Mouse (Mus musculus) forebrain, embryonic 16.5 days (tissue): ENCODE data around the gene Rab3ip. TPM values are rescaled to one million over a fixed set of nuclear protein-coding genes. Genes with fewer than 3 reads are reported as not detected.

Experiments
- ATAC-seq: fragments of 200-750 bp; cut with Nextera tagmentation; 2 replicates; pipeline ENCODE4 v1.8.0; 2017; ENCODE audit warnings: mild to moderate bottlenecking, moderate library complexity
- H3K27ac ChIP-seq: fragments of 300-500 bp; sonication (generic); 2 replicates; pipeline ENCODE4 v1.5.1; 2014; ENCODE audit warnings: low read length, control low read depth
- H3K27me3 ChIP-seq: fragments of 300-500 bp; sonication (generic); replicated peaks from 2 replicates; pipeline ENCODE4 v1.6.1; 2014; ENCODE audit warnings: low read length; ENCODE audit not compliant: control insufficient read depth, insufficient read depth
- H3K36me3 ChIP-seq: fragments of 300-500 bp; sonication (generic); 2 replicates; pipeline ENCODE4 v1.6.1; 2014; ENCODE audit not compliant: control insufficient read depth, insufficient read depth
- H3K4me1 ChIP-seq: fragments of 300-500 bp; sonication (generic); replicated peaks from 2 replicates; pipeline ENCODE4 v1.6.1; 2014; ENCODE audit warnings: low read length; ENCODE audit not compliant: control insufficient read depth, insufficient read depth
- H3K4me2 ChIP-seq: fragments of 300-500 bp; sonication (generic); 2 replicates; pipeline ENCODE4 v1.6.1; 2014; ENCODE audit warnings: mild to moderate bottlenecking, low read length, control low read depth
- H3K4me3 ChIP-seq: fragments of 300-500 bp; sonication (generic); replicated peaks from 2 replicates; pipeline ENCODE4 v1.5.1; 2014; ENCODE audit warnings: mild to moderate bottlenecking, low read length, control low read depth
- H3K9ac ChIP-seq: fragments of 300-500 bp; sonication (generic); replicated peaks from 2 replicates; pipeline ENCODE4 v1.6.1; 2014; ENCODE audit warnings: low read depth, low read length, control low read depth
- H3K9me3 ChIP-seq: fragments of 300-500 bp; sonication (generic); 2 replicates; pipeline ENCODE4 v1.6.1; 2016; ENCODE audit warnings: low read length; ENCODE audit not compliant: control insufficient read depth
- WGBS: fragments of 180-500 bp; shearing (Covaris S2); extraction: QIAGEN DNeasy Blood & Tissue Kit; methylation state at CpG from one replicate; pipeline ENCODE4 v1.1.7; 2014; 5-methylcytosine and 5-hydroxymethylcytosine counted together
- polyA plus RNA-seq: library from polyadenylated mRNA; unstranded; fragments of >200 nt; fragmentation: Nextera tagmentation; extraction: Ambion mirVana; gene quantifications from 2 replicates; pipeline ENCODE4 v1.2.1, GENCODE M21; 2015

The Rab3ip gene
- polyA plus RNA-seq, 1 experiment from 2014 or later = 48.2 TPM

- Histone ChIP-seq H3K4me1 (no peaks in the 10 kb centered on the region), H3K9ac (no peak overlapping the region), H3K9me3 (no peaks in the 10 kb centered on the region), H3K4me3 (no peak overlapping the region), H3K27me3 (no peaks in the 10 kb centered on the region), H3K4me2 (no peak overlapping the region), H3K27ac (no peak overlapping the region), H3K36me3 (0 out of 2 replicates have a peak, but pooled peaks cover 3% of the 10 kb centered on the region)
- 86% methylated on average over 7 of the region's 7 CpGs for WGBS
- no peak for ATAC-seq
Measured at GRCm38 (mm10) chr10:116930506-116930905, 20.1 kb downstream of the Rab3ip start.

- no peak for ATAC-seq
- Histone ChIP-seq H3K36me3 (peaks cover 6% of the 10 kb centered on the region; the same call in 1 of the 2 replicates), H3K27ac (no peak overlapping the region), H3K27me3 (no peaks in the 10 kb centered on the region), H3K9ac (no peak overlapping the region), H3K4me3 (no peak overlapping the region), H3K9me3 (no peaks in the 10 kb centered on the region), H3K4me1 (no peaks in the 10 kb centered on the region), H3K4me2 (no peak overlapping the region)
- 95% methylated on average over 3 of the region's 3 CpGs for WGBS
Measured at GRCm38 (mm10) chr10:116928826-116929225, 21.7 kb downstream of the Rab3ip start.

GRCm38 (mm10) chr10:116926428-116927113, 24.0 kb downstream of the Rab3ip start:
- Histone ChIP-seq H3K4me1 (no peaks in the 10 kb centered on the region), H3K27ac (no peak overlapping the region), H3K4me3 (no peak overlapping the region), H3K9me3 (no peaks in the 10 kb centered on the region), H3K9ac (no peak overlapping the region), H3K4me2 (no peak overlapping the region), H3K27me3 (no peaks in the 10 kb centered on the region), H3K36me3 (peaks cover 6% of the 10 kb centered on the region; the same call in 1 of the 2 replicates)
- no peak for ATAC-seq
- 81% methylated on average over 11 of the region's 11 CpGs for WGBS

- Histone ChIP-seq H3K9ac (no peak overlapping the region), H3K27me3 (no peaks in the 10 kb centered on the region), H3K4me3 (no peak overlapping the region), H3K9me3 (no peaks in the 10 kb centered on the region), H3K27ac (no peak overlapping the region), H3K36me3 (peaks cover 8% of the 10 kb centered on the region; the same call in 1 of the 2 replicates), H3K4me1 (no peaks in the 10 kb centered on the region), H3K4me2 (no peak overlapping the region)
- WGBS = 95% methylated on average over 19 of the region's 19 CpGs
- ATAC-seq = no peak
Measured at GRCm38 (mm10) chr10:116923651-116924495, 26.7 kb downstream of the Rab3ip start.

- Histone ChIP-seq H3K4me2 (no peak overlapping the region), H3K4me3 (no peak overlapping the region), H3K9ac (no peak overlapping the region), H3K27ac (no peak overlapping the region), H3K9me3 (no peaks in the 10 kb centered on the region), H3K36me3 (peaks cover 8% of the 10 kb centered on the region; the same call in 1 of the 2 replicates), H3K27me3 (no peaks in the 10 kb centered on the region), H3K4me1 (no peaks in the 10 kb centered on the region)
- ATAC-seq = no peak
- WGBS = 91% methylated on average over 15 of the region's 15 CpGs
Measured at GRCm38 (mm10) chr10:116922161-116922560, 28.4 kb downstream of the Rab3ip start.

GRCm38 (mm10) chr10:116921416-116921815, 29.2 kb downstream of the Rab3ip start:
- WGBS = 92% methylated on average over 15 of the region's 15 CpGs
- Histone ChIP-seq H3K9me3 (no peaks in the 10 kb centered on the region), H3K36me3 (peaks cover 6% of the 10 kb centered on the region; the same call in 1 of the 2 replicates), H3K4me2 (no peak overlapping the region), H3K4me1 (no peaks in the 10 kb centered on the region), H3K4me3 (no peak overlapping the region), H3K9ac (no peak overlapping the region), H3K27me3 (no peaks in the 10 kb centered on the region), H3K27ac (no peak overlapping the region)
- no peak for ATAC-seq

- WGBS = 96% methylated on average over 8 of the region's 8 CpGs
- Histone ChIP-seq H3K4me2 (no peak overlapping the region), H3K4me3 (no peak overlapping the region), H3K9me3 (no peaks in the 10 kb centered on the region), H3K4me1 (no peaks in the 10 kb centered on the region), H3K9ac (no peak overlapping the region), H3K27me3 (no peaks in the 10 kb centered on the region), H3K27ac (no peak overlapping the region), H3K36me3 (peaks cover 6% of the 10 kb centered on the region; the same call in 1 of the 2 replicates)
- no peak for ATAC-seq
Measured at GRCm38 (mm10) chr10:116920641-116921040, 29.9 kb downstream of the Rab3ip start.

GRCm38 (mm10) chr10:116919368-116920317, 30.9 kb downstream of the Rab3ip start:
- no peak overlapping the region for H3K4me2 ChIP-seq
- H3K4me3 ChIP-seq = no peak overlapping the region
- no peaks in the 10 kb centered on the region for H3K4me1 ChIP-seq
- H3K36me3 ChIP-seq = peaks cover 6% of the 10 kb centered on the region
- 94% methylated on average over 25 of the region's 25 CpGs for WGBS
- no peak overlapping the region for H3K9ac ChIP-seq
- ATAC-seq = no peak
- no peak overlapping the region for H3K27ac ChIP-seq
- no peaks in the 10 kb centered on the region for H3K27me3 ChIP-seq
- H3K9me3 ChIP-seq = no peaks in the 10 kb centered on the region
